Mouse (Mus musculus) forebrain, embryonic 12.5 days (tissue): ENCODE data around the gene H2-Aa. TPM values are rescaled to one million over a fixed set of nuclear protein-coding genes. Genes with fewer than 3 reads are reported as not detected.

ENCODE experiments used
- ATAC-seq: fragments of 200-750 bp; cut with Nextera tagmentation; 2 replicates; pipeline ENCODE4 v1.8.0; 2017; ENCODE audit warnings: moderate TSS enrichment; ENCODE audit not compliant: low FRiP score
- H3K27ac ChIP-seq: fragments of 300-500 bp; sonication (generic); 2 replicates; pipeline ENCODE4 v1.5.1; 2016; ENCODE audit warnings: mild to moderate bottlenecking
- H3K27me3 ChIP-seq: fragments of 300-500 bp; sonication (generic); 2 replicates; pipeline ENCODE4 v1.6.1; 2016; ENCODE audit warnings: mild to moderate bottlenecking
- H3K36me3 ChIP-seq: fragments of 300-500 bp; sonication (generic); replicated peaks from 2 replicates; pipeline ENCODE4 v1.6.1; 2016; ENCODE audit warnings: mild to moderate bottlenecking
- H3K4me1 ChIP-seq: fragments of 300-500 bp; sonication (generic); 2 replicates; pipeline ENCODE4 v1.6.1; 2016
- H3K4me2 ChIP-seq: fragments of 300-500 bp; sonication (generic); 2 replicates; pipeline ENCODE4 v1.6.1; 2016; ENCODE audit warnings: mild to moderate bottlenecking, moderate library complexity
- H3K4me3 ChIP-seq: fragments of 300-500 bp; sonication (generic); replicated peaks from 2 replicates; pipeline ENCODE4 v1.5.1; 2016; ENCODE audit warnings: mild to moderate bottlenecking
- H3K9ac ChIP-seq: fragments of 300-500 bp; sonication (generic); 2 replicates; pipeline ENCODE4 v1.6.1; 2016; ENCODE audit warnings: mild to moderate bottlenecking
- H3K9me3 ChIP-seq: fragments of 300-500 bp; sonication (generic); 2 replicates; pipeline ENCODE4 v1.6.1; 2016
- whole genome bisulfite sequencing: fragments of 180-500 bp; shearing (Covaris S2); methylation state at CpG from one replicate; pipeline ENCODE4 v1.1.7; 2016; 5-methylcytosine and 5-hydroxymethylcytosine counted together
- polyA plus RNA-seq: library from polyadenylated mRNA; unstranded; fragments of >200 nt; fragmentation: Nextera tagmentation; extraction: Ambion mirVana; gene quantifications from 2 replicates; pipeline ENCODE4 v1.2.1, GENCODE M21; 2016

The H2-Aa gene
- polyA plus RNA-seq, 1 experiment from 2014 or later = not detected

- Histone ChIP-seq H3K4me2 (peak overlapping the region; percentile 48), H3K36me3 (no peaks in the 10 kb centered on the region), H3K4me3 (peak overlapping the region; percentile 33), H3K4me1 (peaks cover 8% of the 10 kb centered on the region), H3K9me3 (no peaks in the 10 kb centered on the region), H3K27me3 (0 out of 2 replicates have a peak, but pooled peaks cover 4% of the 10 kb centered on the region), H3K9ac (no peak overlapping the region), H3K27ac (no peak overlapping the region)
- peak; percentile 79 for ATAC-seq
- 24% methylated on average over 23 of the region's 23 CpGs for WGBS
Measured at GRCm38 (mm10) chr17:34295891-34296794, 8.5 kb upstream of the H2-Aa start.

- ATAC-seq = no peak
- H3K27me3 ChIP-seq = 0 out of 2 replicates have a peak, but pooled peaks cover 4% of the 10 kb centered on the region
- no peaks in the 10 kb centered on the region for H3K36me3 ChIP-seq
- peaks cover 8% of the 10 kb centered on the region for H3K4me1 ChIP-seq
- H3K9ac ChIP-seq = no peak overlapping the region
- no peak overlapping the region for H3K27ac ChIP-seq
- no peak overlapping the region for H3K4me2 ChIP-seq
- no peak overlapping the region for H3K4me3 ChIP-seq
- no peaks in the 10 kb centered on the region for H3K9me3 ChIP-seq
Measured at GRCm38 (mm10) chr17:34295307-34295706, 7.7 kb upstream of the H2-Aa start.

- 82% methylated on average over 4 of the region's 4 CpGs for WGBS
- Histone ChIP-seq H3K4me2 (no peak overlapping the region), H3K27me3 (0 out of 2 replicates have a peak, but pooled peaks cover 4% of the 10 kb centered on the region), H3K4me3 (no peak overlapping the region), H3K4me1 (peaks cover 8% of the 10 kb centered on the region), H3K9me3 (no peaks in the 10 kb centered on the region), H3K9ac (no peak overlapping the region), H3K36me3 (no peaks in the 10 kb centered on the region), H3K27ac (no peak overlapping the region)
- no peak for ATAC-seq
Measured at GRCm38 (mm10) chr17:34294249-34294648, 6.6 kb upstream of the H2-Aa start.

GRCm38 (mm10) chr17:34293533-34293932 is 5.9 kb upstream of the H2-Aa start:
- ATAC-seq = no peak
- Histone ChIP-seq H3K27me3 (0 out of 2 replicates have a peak, but pooled peaks cover 1% of the 10 kb centered on the region), H3K9ac (no peak overlapping the region), H3K27ac (no peak overlapping the region), H3K4me2 (no peak overlapping the region), H3K4me1 (peaks cover 8% of the 10 kb centered on the region), H3K4me3 (no peak overlapping the region), H3K36me3 (no peaks in the 10 kb centered on the region), H3K9me3 (no peaks in the 10 kb centered on the region)
- 56% methylated on average over 2 of the region's 2 CpGs for WGBS

- Histone ChIP-seq H3K36me3 (no peaks in the 10 kb centered on the region), H3K27me3 (no peaks in the 10 kb centered on the region), H3K9ac (no peak overlapping the region), H3K27ac (no peak overlapping the region), H3K9me3 (no peaks in the 10 kb centered on the region), H3K4me2 (no peak overlapping the region), H3K4me1 (peaks cover 4% of the 10 kb centered on the region; the same call in 1 of the 2 replicates), H3K4me3 (no peak overlapping the region)
- ATAC-seq = no peak
- whole genome bisulfite sequencing = 92% methylated on average over 4 of the region's 4 CpGs
Measured at GRCm38 (mm10) chr17:34292570-34292969, 4.9 kb upstream of the H2-Aa start.

GRCm38 (mm10) chr17:34291609-34292008 is 4.0 kb upstream of the H2-Aa start:
- Histone ChIP-seq H3K9ac (no peak overlapping the region), H3K36me3 (no peaks in the 10 kb centered on the region)

GRCm38 (mm10) chr17:34288131-34288530 is 508 bp upstream of the H2-Aa start:
- H3K27me3 ChIP-seq = no peaks in the 10 kb centered on the region
- no peak overlapping the region for H3K27ac ChIP-seq
- WGBS = 65% methylated on average over 3 of the region's 3 CpGs
- H3K4me3 ChIP-seq = no peak overlapping the region
- H3K4me1 ChIP-seq = peaks cover 2% of the 10 kb centered on the region; the same call in 1 of the 2 replicates
- H3K36me3 ChIP-seq = no peaks in the 10 kb centered on the region
- no peak overlapping the region for H3K9ac ChIP-seq
- no peak for ATAC-seq
- no peak overlapping the region for H3K4me2 ChIP-seq
- no peaks in the 10 kb centered on the region for H3K9me3 ChIP-seq

More at GRCm38 (mm10) chr17:34291609-34292008, 4.0 kb upstream of the H2-Aa start:
- 15% methylated on average over 8 of the region's 8 CpGs for WGBS
- Histone ChIP-seq H3K4me3 (no peak overlapping the region), H3K4me2 (no peak overlapping the region), H3K9me3 (no peaks in the 10 kb centered on the region), H3K4me1 (peaks cover 5% of the 10 kb centered on the region; the same call in 1 of the 2 replicates), H3K27ac (no peak overlapping the region), H3K27me3 (no peaks in the 10 kb centered on the region)
- ATAC-seq = peak; percentile 91

GRCm38 (mm10) chr17:34286999-34287398 is 624 bp downstream of the H2-Aa start:
- Histone ChIP-seq H3K27me3 (no peaks in the 10 kb centered on the region), H3K9ac (no peak overlapping the region), H3K4me1 (peaks cover 2% of the 10 kb centered on the region; the same call in 1 of the 2 replicates), H3K27ac (no peak overlapping the region), H3K36me3 (no peaks in the 10 kb centered on the region), H3K4me3 (no peak overlapping the region), H3K9me3 (no peaks in the 10 kb centered on the region), H3K4me2 (no peak overlapping the region)
- 75% methylated on average over 6 of the region's 6 CpGs for WGBS
- ATAC-seq = no peak

GRCm38 (mm10) chr17:34286501-34286900 is 1.1 kb downstream of the H2-Aa start:
- no peak for ATAC-seq
- Histone ChIP-seq H3K4me1 (peaks cover 2% of the 10 kb centered on the region; the same call in 1 of the 2 replicates), H3K27ac (no peak overlapping the region), H3K27me3 (no peaks in the 10 kb centered on the region), H3K4me3 (no peak overlapping the region), H3K9ac (no peak overlapping the region), H3K9me3 (no peaks in the 10 kb centered on the region), H3K4me2 (no peak overlapping the region), H3K36me3 (no peaks in the 10 kb centered on the region)
- 88% methylated on average over 5 of the region's 5 CpGs for WGBS

GRCm38 (mm10) chr17:34285848-34286247 is 1.8 kb downstream of the H2-Aa start:
- Histone ChIP-seq H3K4me2 (no peak overlapping the region), H3K27ac (no peak overlapping the region), H3K27me3 (no peaks in the 10 kb centered on the region), H3K36me3 (no peaks in the 10 kb centered on the region), H3K4me3 (no peak overlapping the region), H3K9me3 (no peaks in the 10 kb centered on the region), H3K4me1 (peaks cover 2% of the 10 kb centered on the region; the same call in 1 of the 2 replicates), H3K9ac (no peak overlapping the region)
- ATAC-seq = no peak
- 34% methylated on average over 4 of the region's 4 CpGs for WGBS

- Histone ChIP-seq H3K4me2 (no peak overlapping the region), H3K4me3 (no peak overlapping the region), H3K9ac (no peak overlapping the region), H3K27me3 (no peaks in the 10 kb centered on the region), H3K27ac (no peak overlapping the region), H3K9me3 (no peaks in the 10 kb centered on the region), H3K4me1 (peaks cover 2% of the 10 kb centered on the region; the same call in 1 of the 2 replicates), H3K36me3 (no peaks in the 10 kb centered on the region)
- 77% methylated on average over 4 of the region's 4 CpGs for WGBS
- ATAC-seq = no peak
Measured at GRCm38 (mm10) chr17:34285371-34285770, 2.3 kb downstream of the H2-Aa start.

- ATAC-seq = no peak
- Histone ChIP-seq H3K4me2 (no peak overlapping the region), H3K4me3 (no peak overlapping the region), H3K27ac (no peak overlapping the region), H3K9me3 (no peaks in the 10 kb centered on the region), H3K9ac (no peak overlapping the region), H3K27me3 (no peaks in the 10 kb centered on the region), H3K4me1 (no peaks in the 10 kb centered on the region), H3K36me3 (no peaks in the 10 kb centered on the region)
- WGBS = 75% methylated on average over 1 of the region's 1 CpGs
Measured at GRCm38 (mm10) chr17:34281836-34282235, 5.8 kb downstream of the H2-Aa start.
